Mouse (Mus musculus) kidney, postnatal 0 days (tissue): Measurements from ENCODE around the gene Stat3. TPM values are rescaled to one million over a fixed set of nuclear protein-coding genes. Genes with fewer than 3 reads are reported as not detected.
A peak's percentile ranks its signal among the peaks of the same experiment; 100 is the strongest.

Experiments
- ATAC-seq: fragments of 200-750 bp; cut with Nextera tagmentation; replicated peaks from 2 replicates; pipeline ENCODE4 v1.8.0; 2017; ENCODE audit warnings: low read depth, moderate number of reproducible peaks, moderate TSS enrichment, moderate library complexity; ENCODE audit not compliant: low FRiP score
- DNase-seq: peaks from one replicate; pipeline ENCODE4 v3.0.0-alpha.2; 2016; ENCODE audit warnings: low spot score
- H3K27ac ChIP-seq: fragments of 300-500 bp; sonication (generic); 2 replicates; pipeline ENCODE4 v1.5.1; 2014; ENCODE audit warnings: mild to moderate bottlenecking
- H3K27me3 ChIP-seq: fragments of 300-500 bp; sonication (generic); 2 replicates; pipeline ENCODE4 v1.6.1; 2014; ENCODE audit warnings: low read length, mixed read lengths; ENCODE audit not compliant: insufficient read depth
- H3K36me3 ChIP-seq: fragments of 300-500 bp; sonication (generic); 2 replicates; pipeline ENCODE4 v1.6.1; 2014; ENCODE audit warnings: low read length, mixed read lengths; ENCODE audit not compliant: insufficient read depth
- H3K4me1 ChIP-seq: fragments of 300-500 bp; sonication (generic); replicated peaks from 2 replicates; pipeline ENCODE4 v1.6.1; 2014; ENCODE audit warnings: antibody characterized with exemption, low read length, mixed read lengths; ENCODE audit not compliant: insufficient read depth
- H3K4me2 ChIP-seq: fragments of 300-500 bp; sonication (generic); 2 replicates; pipeline ENCODE4 v1.6.1; 2014; ENCODE audit warnings: mild to moderate bottlenecking, low read length, moderate library complexity, mixed read lengths
- H3K4me3 ChIP-seq: fragments of 300-500 bp; sonication (generic); replicated peaks from 2 replicates; pipeline ENCODE4 v1.5.1; 2014; ENCODE audit warnings: low read depth, low read length
- H3K9ac ChIP-seq: fragments of 300-500 bp; sonication (generic); 2 replicates; pipeline ENCODE4 v1.6.1; 2014; ENCODE audit warnings: low read depth, low read length
- H3K9me3 ChIP-seq: fragments of 300-500 bp; sonication (generic); replicated peaks from 2 replicates; pipeline ENCODE4 v1.6.1; 2016; ENCODE audit warnings: low read length, inconsistent platforms, mixed read lengths
- CTCF ChIP-seq: IDR thresholded peaks from 2 replicates; pipeline ENCODE4 v1.5.1; 2016; ENCODE audit warnings: antibody characterized with exemption, low read depth, mild to moderate bottlenecking, moderate library complexity
- WGBS: fragments of 180-500 bp; shearing (Covaris S2); extraction: QIAGEN DNeasy Blood & Tissue Kit; methylation state at CpG from one replicate; pipeline ENCODE4 v1.1.7; 2014; 5-methylcytosine and 5-hydroxymethylcytosine counted together
- polyA plus RNA-seq: library from polyadenylated mRNA; unstranded; fragments of >200 nt; fragmentation: Nextera tagmentation; extraction: Ambion mirVana; gene quantifications from 2 replicates; pipeline ENCODE4 v1.2.1, GENCODE M21; 2015

Gene Stat3
- 48.0 and 51.8 TPM in 2 replicates for polyA plus RNA-seq

DNA sequence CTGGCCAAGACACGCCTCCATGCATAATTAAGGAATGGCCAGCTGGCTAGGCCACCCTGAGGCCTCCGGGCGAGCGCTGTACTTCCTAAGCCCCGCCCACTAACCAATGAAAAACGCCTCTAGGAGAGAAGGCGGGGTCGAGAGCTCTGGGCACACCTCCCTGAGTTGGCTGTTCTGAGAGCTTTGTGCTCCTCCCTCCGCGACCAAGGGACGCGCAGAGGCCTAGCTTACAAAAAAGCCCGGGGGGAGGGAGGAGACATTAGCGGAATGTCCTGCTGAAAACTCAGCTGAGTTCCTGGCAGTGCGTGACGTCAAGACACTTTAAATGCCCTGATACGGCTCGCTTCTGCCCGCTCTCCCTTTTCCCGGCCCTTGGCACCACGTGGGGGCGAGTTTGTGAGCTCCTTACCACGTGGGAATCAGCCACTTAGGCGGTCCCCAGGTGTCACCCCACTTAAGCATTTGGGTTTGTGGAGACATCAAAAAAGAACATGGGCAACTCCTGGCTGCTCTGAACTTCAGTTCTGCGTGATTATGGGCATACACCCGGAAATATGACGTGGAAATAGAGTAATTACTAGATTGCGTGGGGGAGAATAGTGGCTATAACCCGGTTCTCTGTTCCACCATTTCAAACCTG lies at the start of gene Stat3:
Gene Stat3, minus strand, starts transcription at position 29 of the 640 bp plus-strand sequence.
- H3K27me3 ChIP-seq = no peaks in the 10 kb centered on the region
- no peaks in the 10 kb centered on the region for H3K36me3 ChIP-seq
- no peaks in the 10 kb centered on the region for H3K4me1 ChIP-seq
- peak within 1 kb of the TSS; percentile 89 for H3K9ac ChIP-seq
- DNase-seq (peak; percentile 100), ATAC-seq (peak; percentile 99; the same call in 1 of the 2 replicates)
- peak within 1 kb of the TSS; percentile 77 for H3K4me2 ChIP-seq
- H3K9me3 ChIP-seq = no peaks in the 10 kb centered on the region
- TF ChIP-seq CTCF = 0 out of 2 replicates have a peak, but pooled peaks have one; percentile 18
- H3K27ac ChIP-seq = peak within 1 kb of the TSS; percentile 95
- H3K4me3 ChIP-seq = peak within 1 kb of the TSS; percentile 94
- WGBS = under 1% methylated on average over 29 of the region's 29 CpGs

DNA sequence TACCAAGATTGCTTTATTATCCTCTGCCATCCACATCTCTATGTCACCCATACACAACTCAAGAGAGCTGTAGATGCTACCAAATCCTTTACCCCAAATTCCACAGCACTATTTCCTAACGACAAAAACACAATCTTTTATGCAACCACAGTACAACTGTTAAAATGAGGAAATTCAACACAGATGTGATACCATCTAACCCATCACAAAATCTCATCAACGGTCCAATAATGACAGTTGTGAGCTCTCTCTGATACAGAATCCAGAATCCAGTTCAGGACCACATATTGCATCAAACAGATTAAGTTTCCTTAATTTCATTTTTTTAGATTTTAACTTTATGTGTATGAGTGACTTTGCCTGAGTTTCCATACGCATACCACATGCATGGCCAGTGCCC lies 49.3 kb upstream of the Stat3 start:
- no peaks in the 10 kb centered on the region for H3K36me3 ChIP-seq
- H3K9ac ChIP-seq = no peak overlapping the region
- DNase-seq (no peak), ATAC-seq (no peak)
- H3K27ac ChIP-seq = no peak overlapping the region
- H3K4me3 ChIP-seq = no peak overlapping the region
- WGBS = 88% methylated on average over 3 of the region's 3 CpGs
- no peaks in the 10 kb centered on the region for H3K4me1 ChIP-seq
- no peak for TF ChIP-seq CTCF
- H3K9me3 ChIP-seq = no peaks in the 10 kb centered on the region
- no peak overlapping the region for H3K4me2 ChIP-seq
- no peaks in the 10 kb centered on the region for H3K27me3 ChIP-seq

- H3K9me3 ChIP-seq = no peaks in the 10 kb centered on the region
- TF ChIP-seq CTCF = peak; percentile 55
- no peak overlapping the region for H3K4me3 ChIP-seq
- ATAC-seq = no peak
- no peak for DNase-seq
- H3K27me3 ChIP-seq = no peaks in the 10 kb centered on the region
- H3K27ac ChIP-seq = no peak overlapping the region
- H3K36me3 ChIP-seq = no peaks in the 10 kb centered on the region
- no peak overlapping the region for H3K9ac ChIP-seq
- WGBS = 58% methylated on average over 3 of the region's 3 CpGs
- H3K4me1 ChIP-seq = no peaks in the 10 kb centered on the region
- no peak overlapping the region for H3K4me2 ChIP-seq
Observed at GRCm38 (mm10) chr11:100985607-100986006, 46.3 kb upstream of the Stat3 start.

DNA sequence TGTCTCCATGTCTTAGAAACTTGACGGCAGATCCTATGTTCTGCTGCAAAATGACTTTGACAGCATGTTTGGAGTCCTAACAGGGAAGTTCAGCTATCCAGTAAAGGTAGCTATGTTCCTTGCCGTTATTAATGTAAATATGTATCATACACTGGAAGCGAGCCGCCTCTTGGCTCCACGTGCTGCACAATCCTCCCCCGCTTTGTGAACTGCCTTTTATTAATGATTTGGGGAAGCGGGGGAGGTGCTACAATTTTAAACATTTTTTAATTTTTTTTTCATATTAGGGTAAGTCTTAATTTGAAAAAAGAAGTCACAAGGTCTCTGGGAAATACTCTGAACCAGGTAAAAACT lies 44.4 kb upstream of the Stat3 start:
- H3K9ac ChIP-seq = 0 out of 2 replicates have a peak overlapping the region, but pooled peaks have one; percentile 55
- H3K9me3 ChIP-seq = no peaks in the 10 kb centered on the region
- DNase-seq = no peak
- H3K27ac ChIP-seq = no peak overlapping the region
- H3K4me2 ChIP-seq = peak overlapping the region; percentile 71; the same call in 1 of the 2 replicates
- no peaks in the 10 kb centered on the region for H3K27me3 ChIP-seq
- no peak for TF ChIP-seq CTCF
- 60% methylated on average over 7 of the region's 7 CpGs for WGBS
- ATAC-seq = no peak
- no peaks in the 10 kb centered on the region for H3K36me3 ChIP-seq
- no peaks in the 10 kb centered on the region for H3K4me1 ChIP-seq
- H3K4me3 ChIP-seq = no peak overlapping the region; the same call in 1 of the 2 replicates

DNA sequence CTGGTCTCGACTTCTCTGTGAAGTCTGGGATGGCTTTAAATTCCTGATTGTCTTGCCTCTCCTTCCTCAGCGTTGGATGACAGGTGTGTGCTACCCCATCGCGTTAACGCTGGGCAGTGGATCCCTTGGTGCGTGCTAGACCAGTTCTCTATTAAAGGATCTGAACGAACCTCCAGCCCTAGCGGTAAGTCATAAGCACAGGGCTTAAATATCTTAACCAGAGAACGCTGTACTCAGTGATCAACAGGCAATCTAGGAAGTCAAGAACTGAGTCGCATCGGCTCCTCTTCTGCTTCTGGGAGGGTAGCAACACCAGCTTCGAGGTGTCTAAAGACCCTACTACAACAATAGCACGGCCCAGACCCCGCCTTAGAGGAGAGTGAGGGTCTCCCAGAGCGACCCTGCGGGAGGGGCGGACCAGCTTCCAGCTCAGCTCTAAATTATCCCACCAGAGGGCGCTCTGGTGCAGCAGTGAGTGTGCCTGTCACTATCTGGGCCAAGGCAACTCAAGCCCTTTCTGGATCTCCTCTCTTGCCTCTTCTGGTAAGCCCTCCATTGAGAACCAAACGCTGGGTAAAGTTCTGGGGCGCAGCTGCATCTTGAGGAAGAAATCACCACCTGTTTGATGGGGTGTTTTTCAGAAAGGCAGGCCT lies 43.9 kb upstream of the Stat3 start:
- WGBS = 3% methylated on average over 20 of the region's 20 CpGs
- TF ChIP-seq CTCF = peak; percentile 96

DNA sequence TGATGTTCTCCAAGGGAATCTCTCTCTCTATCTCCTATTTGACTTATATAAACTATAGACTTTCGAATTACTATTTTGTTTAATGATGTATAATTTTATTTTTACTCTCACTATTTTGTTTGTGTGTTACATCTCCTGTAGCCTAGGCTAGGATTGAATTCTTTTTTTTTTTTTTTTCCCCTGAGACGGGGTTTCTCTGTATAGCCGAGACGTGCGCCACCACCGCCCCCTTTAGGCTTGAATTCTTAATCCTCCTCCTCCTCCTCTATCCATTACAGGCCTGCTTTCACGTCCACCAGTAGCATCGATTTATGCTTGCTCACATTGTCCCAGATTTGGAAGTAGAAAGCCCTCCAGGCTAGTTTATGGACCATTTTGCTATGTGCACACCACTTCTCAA lies 42.7 kb upstream of the Stat3 start:
- no peak overlapping the region for H3K4me2 ChIP-seq
- no peaks in the 10 kb centered on the region for H3K9me3 ChIP-seq
- no peaks in the 10 kb centered on the region for H3K36me3 ChIP-seq
- H3K27me3 ChIP-seq = no peaks in the 10 kb centered on the region
- H3K9ac ChIP-seq = no peak overlapping the region
- no peak for ATAC-seq
- H3K4me1 ChIP-seq = no peaks in the 10 kb centered on the region
- WGBS = 34% methylated on average over 8 of the region's 8 CpGs
- H3K4me3 ChIP-seq = no peak overlapping the region
- TF ChIP-seq CTCF = peak; percentile 26; the same call in 1 of the 2 replicates
- DNase-seq = no peak
- H3K27ac ChIP-seq = no peak overlapping the region

More for the DNA sequence above, 43.9 kb upstream of the Stat3 start:
- Histone ChIP-seq H3K9me3 (no peaks in the 10 kb centered on the region), H3K4me1 (no peaks in the 10 kb centered on the region), H3K9ac (peak overlapping the region; percentile 55), H3K4me3 (peak overlapping the region; percentile 36), H3K4me2 (peak overlapping the region; percentile 71), H3K27ac (no peak overlapping the region), H3K27me3 (no peaks in the 10 kb centered on the region), H3K36me3 (no peaks in the 10 kb centered on the region)
- ATAC-seq = peak; percentile 33; the same call in 1 of the 2 replicates
- peak; percentile 87 for DNase-seq
